Mouse (Mus musculus): ENCODE measurements around the gene Ppm1h. TPM values are rescaled to one million over a fixed set of nuclear protein-coding genes. Genes with fewer than 3 reads are reported as not detected.
"Not testable (repeated sequence)": the region's sequence is repeated elsewhere in the genome, so short reads cannot be mapped to it uniquely, and the experiment has no call there.

Ppm1h gene
- total RNA-seq, 2 experiments from 2014 or later: 3.8 to 4.0 TPM

DNA sequence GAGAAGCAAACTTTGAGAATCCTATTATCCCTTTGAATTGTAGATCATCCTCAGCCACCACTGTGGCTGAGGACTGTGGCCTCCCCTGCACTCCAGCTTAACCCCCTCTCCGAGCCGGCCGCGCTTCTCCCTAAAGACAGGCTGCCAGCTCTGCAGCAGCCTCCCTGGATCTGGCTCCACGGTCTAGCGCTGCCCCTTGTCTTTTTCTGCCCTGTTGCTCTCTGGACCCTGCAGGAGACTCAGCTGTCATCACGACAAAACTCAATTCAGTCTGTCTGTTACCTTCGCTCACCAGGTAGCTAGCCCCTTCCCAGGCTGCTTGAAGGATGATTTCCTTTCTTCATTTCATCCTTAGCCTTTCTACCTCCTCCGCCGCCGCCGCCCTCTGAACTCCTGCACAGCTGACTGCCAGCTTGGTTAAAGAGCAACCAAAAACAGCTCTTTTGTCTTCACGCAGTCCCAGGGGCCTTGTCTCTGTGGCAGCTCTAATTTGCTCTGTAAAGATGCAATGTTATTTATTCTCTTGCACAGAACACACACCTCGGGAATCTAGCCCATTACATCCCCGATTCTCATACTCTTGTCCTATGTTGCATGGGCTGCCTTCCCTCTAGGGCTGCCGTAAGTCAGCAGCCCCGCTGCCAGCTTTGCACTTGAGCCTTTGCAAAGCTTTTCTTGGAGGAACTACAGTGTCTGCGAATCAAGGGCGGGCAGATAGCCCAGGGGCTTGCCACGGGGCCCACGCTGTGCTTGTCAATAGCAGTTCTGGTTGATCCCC is 285.1 kb downstream of the Ppm1h start:
- DNase-seq (ENCODE audit: low spot score in 2 of 2): no peak

DNA sequence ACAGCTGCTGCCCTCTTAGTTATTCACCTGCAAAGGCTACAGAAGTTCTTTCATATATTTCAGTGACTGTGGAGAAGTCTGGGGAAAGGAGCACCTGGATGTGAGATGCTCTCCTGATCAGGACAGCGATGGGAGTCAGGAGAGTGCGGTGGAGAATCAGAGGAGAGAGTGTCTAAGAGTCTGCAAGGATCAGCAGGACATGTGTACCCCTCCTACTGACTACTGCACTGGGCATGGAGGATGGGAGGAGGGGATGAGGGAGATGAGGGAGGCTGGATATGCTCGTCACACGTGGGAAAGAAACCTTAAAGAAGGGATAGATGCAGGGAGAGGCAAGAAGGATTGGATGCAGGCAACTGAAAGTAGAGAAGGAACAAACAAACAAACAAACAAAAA is 285.7 kb downstream of the Ppm1h start:
- DNase-seq (ENCODE audit: low spot score in 2 of 2): no peak

DNA sequence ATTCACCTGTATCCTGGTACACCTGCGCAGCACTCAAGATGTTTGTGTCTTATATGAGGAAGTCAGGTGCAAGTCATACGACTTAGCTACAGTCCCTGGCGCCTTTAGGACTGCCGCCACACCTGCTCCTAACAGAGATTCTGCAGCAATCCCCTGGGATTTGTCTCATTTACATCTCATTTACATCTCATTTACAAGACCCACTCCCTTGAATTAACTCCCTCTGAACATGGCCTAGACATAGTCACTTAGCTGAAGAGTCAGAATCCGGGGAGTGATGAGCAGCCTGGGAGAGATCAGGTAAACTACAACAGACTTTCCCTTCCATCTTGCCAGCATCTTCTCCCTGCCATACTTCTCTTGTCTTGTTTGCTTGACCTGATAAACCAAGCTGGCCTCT is 287.1 kb downstream of the Ppm1h start:
- not testable (repeated sequence) for DNase-seq (ENCODE audit: low spot score in 2 of 2)

DNA sequence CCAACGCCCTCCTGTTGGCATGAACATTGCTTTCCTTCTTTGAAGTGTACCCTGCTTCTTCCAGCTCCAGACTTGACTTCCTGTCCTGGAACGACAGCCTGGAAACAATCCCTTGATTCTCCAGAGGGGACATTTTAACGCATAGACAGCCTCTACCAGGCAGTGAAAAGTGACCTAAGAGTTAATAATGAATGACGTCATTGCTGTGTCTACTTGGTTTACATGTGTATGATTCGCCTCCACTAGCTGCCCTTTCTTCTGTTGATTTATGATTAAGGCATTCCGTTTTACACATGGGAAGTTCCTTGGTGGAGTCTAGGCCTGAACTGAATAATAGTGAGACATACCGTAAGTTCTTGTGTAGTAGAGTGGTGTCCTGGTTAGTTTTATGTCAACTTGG is 287.9 kb downstream of the Ppm1h start:
- no peak for DNase-seq (ENCODE audit: low spot score in 2 of 2)

DNA sequence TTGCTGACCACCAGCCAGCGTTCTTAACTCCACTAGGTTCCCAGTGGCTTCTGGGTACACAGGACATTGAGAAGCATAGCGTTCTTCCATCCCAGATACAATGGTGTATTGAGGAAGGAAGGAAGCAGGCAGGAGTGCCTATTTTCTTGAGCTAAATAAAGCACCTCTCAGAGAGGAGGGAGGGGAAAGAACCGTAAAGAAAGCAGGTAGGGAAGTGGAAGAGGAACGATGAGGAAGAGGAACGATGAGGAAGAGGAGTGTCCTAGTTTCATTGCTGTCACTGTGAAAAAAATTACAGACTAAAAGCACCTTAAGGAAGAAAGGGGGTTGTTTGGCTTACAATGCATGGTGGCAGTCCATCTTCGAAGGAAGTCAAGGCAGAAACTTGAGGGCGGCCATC is 291.6 kb downstream of the Ppm1h start:
- no peak for DNase-seq (ENCODE audit: low spot score in 2 of 2)

DNA sequence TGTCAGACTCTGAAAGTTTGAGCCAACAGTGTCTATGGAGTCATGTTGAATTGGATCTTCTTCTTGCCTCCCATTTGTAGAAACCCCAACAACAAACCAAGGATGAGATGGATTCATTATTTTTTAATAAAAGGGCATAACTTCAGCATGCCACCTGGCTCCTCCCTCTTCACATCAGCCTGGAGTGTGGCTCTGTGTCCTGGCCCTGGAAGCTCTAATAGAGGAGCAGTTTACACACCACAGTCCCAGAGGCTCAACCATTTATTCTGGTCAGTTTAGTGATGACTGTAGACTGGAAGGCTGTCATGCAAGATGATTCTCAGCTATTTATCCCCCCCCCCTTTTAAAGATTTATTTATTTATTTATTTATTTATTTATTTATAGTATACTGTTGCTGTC is 294.7 kb downstream of the Ppm1h start:
- DNase-seq (ENCODE audit: low spot score in 2 of 2): no peak

DNA sequence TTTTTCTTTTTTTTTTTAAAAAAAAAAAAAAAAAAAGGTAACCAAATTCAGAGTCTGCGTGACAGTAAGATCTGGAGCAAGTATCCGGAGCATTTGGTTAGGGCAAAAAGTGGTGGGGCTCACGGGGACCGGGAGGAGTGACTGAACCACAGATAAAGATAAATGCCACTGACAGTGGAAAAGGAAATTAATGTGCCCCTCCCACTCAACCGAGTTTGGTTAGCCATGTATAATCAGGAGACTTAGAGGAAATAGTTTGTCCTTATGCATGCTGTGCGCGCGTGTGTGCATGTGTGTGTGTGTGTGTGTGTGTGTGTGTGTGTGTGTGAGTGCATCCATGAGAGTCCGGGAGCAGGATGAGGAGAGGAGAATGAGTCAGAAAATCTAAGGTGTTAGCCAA is 297.5 kb downstream of the Ppm1h start:
- no peak for DNase-seq (ENCODE audit: low spot score in 2 of 2)

DNA sequence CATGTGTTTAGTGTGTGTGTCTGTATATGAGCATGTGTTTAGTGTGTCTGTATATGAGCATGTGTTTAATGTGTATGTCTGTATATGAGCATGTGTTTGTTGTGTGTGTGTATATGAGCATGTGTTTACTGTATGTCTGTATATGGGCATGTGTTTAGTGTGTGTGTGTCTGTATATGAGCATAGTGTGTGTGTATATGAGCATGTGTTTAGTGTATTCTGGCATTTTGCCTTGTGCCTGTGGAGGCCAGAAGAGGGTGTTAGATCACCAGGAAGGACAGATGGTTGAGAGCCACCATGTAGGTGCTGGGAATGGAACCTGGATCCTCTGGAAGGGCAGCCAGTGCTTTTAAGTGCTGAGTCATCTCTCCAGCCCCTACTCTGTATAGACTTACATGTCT is 300.8 kb downstream of the Ppm1h start:
- DNase-seq (ENCODE audit: low spot score in 2 of 2): no peak

DNA sequence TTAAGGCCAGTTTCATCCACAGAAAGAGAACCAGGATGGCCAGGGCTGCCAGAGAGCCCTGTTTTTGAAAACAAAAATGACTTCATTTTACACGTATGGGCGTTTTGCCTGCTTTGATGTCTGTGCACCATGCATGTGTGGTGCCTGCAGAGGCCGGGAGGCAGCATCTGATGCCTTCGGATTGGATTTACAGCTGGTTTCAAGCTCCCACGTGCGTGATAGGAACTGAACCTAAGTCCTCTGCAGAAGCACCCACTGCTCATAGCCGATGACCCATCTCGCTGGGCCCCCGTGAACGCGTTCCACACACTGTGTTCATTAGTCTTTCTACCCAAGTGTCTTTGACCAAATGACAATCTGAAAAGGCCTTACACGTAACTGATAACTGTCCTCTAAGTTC is 301.6 kb downstream of the Ppm1h start:
- no peak for DNase-seq (ENCODE audit: low spot score in 2 of 2)

DNA sequence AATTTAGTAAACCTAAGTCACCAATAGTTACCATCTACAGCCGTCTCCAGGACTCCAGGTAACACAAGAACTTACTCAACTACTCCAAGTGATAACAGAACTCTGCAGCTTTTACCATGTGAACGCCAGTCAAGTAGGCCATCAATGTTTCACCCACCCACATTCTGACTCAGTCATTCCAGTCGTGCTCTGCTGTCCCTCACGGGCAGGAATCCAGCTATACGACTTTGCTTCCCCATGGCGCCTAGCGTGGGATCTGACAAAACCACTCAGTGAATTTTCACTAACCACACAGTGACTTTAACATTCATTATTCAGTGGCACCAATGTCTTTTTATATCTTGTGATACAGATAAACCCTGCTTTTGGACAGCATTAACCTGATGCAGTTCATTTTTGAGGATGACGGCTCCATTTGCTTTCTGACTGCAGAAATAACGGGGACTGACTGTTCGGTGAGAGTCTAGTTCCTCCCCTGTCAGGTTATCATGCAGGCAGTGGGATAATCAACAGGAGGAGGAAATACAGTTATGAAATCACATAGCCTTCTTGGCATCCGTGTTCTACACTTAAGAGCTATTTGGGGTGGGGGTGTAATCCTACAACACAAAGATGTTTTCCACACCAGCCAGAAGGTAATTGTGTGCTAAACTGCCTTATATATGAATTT is 304.5 kb downstream of the Ppm1h start:
- DNase-seq (ENCODE audit: low spot score in 2 of 2): no peak

DNA sequence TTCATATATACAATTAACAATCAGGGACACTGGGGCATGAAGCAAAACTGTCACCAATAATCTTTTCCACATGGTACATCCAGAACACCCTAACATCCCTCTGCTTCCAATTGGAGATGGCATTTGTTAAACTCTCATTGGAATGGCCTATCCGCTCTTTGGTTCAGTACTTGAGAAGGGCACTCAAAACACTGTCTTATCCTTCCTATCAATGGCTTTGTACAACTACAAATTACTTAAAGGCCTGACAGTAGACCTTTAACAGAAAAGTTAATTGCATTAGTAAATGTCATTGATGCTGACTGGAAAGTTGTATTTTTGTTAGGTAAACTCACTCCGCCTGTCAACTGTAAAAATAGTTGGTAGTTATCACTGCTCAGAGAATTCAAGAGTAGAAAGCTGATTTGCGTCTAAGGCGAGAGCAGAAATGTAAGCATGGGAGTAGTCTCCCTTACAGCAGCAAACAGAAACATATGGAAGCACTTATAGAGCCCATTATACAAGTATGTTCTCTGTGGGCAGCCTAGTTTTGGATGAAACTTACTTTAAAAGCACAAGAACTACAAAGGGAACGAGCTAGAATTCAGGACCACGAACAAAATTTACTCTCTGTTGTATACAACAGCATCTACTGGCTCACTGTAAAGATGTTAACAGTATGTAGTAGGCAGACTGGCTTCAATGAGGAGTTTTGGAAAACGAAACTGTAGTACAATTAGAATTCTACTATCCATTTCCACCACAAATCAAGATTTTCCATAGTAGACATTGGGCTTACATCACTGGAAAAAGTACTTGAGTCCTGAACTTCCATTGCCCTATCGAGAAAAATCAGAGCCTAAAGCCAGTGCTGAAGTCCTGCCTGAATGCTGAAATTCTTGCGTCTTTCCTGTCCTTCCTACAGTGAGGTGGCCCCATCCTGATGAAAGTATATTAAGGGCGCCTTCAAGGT is 305.3 kb downstream of the Ppm1h start:
- DNase-seq (ENCODE audit: low spot score in 2 of 2): no peak

DNA sequence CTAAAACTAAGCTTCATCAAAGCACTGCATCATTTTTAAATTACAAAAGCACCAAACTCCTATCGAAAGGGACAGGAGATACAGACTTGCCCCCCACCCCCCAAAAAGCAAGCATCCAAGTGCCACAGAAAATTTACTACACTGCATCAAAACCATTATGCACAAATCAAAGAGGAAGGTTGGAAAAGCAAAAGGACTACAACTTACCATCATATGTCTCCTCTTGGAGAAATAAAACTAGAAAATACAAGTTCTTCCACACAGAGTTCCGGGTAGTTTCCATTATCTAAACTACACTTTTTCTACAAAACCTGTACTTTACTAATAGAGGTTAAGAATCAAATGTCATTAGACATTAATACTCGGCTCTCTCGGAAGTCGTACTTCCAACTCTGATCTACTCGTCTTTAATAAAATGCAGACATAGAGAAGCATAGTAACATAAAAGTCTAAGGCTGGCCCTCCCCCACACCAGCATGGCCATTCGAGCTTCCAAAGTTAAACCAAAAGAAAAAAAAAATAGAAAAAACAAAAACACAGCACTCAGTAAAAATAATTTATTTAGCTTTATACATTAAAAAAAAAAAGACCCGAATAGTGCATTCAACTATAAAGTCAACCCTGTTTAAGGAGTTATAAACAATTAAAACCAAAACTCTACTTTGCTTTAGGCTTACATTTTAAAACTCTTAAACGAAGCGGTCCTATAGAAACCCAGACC is 306.1 kb downstream of the Ppm1h start:
- DNase-seq (ENCODE audit: low spot score in 2 of 2): no peak

DNA sequence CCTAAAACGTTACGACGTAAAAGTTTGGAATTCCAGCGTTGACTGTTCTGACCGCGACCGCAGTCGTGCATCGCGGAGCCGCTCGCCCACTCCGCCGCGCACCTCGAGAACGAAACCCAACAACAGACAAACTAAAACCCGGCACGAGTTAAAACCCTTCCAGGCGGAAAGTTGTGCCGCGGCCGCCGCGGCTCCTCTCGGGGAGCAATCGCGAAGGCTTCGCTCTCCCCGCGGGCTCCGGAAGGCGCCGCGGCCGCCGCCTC is 306.6 kb downstream of the Ppm1h start:
- peak in 1 of 2 experiments; percentile 56 for DNase-seq (ENCODE audit: low spot score in 2 of 2)

DNA sequence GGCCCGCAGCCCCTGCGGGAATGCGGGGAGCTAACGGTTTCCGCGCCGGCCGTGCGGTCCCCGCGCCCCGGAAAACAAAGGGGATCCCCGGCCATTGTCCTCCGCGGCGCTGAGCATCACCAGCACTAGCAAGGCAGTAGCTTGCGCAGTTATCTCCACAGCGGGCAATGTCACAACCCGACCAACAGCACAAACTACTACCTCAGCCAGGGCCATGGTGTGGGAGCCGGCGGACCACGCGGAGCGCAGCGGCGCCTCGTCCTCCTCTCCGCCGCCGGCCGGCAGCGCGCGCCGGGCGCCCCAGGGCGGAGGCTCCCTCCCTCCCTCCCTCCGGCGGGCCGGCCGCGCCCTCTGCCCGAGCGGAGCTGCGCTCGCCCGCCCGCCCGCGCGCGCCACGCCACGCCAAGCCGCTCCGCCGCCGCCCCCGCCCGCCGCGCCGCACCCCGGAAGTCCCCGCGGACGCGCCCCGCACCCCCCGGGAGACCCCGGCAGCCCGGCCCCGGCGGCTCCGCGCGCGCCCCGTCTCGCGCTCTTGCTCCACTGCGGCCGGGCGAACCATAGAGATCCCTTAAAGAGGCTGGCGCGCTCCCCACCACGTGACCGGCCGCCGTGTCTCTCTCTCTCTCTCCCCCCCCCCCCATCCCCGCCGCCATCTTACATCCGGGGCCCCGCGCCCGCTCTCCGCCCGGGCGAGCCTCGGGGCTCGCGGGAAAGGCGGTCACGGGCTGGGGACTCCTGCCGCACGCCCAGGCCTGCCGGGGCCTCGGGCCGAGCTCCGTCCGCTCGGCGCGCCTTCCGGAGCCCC is 307.2 kb downstream of the Ppm1h start:
- peak; percentile 83 to 87 for DNase-seq (ENCODE audit: low spot score in 2 of 2)

DNA sequence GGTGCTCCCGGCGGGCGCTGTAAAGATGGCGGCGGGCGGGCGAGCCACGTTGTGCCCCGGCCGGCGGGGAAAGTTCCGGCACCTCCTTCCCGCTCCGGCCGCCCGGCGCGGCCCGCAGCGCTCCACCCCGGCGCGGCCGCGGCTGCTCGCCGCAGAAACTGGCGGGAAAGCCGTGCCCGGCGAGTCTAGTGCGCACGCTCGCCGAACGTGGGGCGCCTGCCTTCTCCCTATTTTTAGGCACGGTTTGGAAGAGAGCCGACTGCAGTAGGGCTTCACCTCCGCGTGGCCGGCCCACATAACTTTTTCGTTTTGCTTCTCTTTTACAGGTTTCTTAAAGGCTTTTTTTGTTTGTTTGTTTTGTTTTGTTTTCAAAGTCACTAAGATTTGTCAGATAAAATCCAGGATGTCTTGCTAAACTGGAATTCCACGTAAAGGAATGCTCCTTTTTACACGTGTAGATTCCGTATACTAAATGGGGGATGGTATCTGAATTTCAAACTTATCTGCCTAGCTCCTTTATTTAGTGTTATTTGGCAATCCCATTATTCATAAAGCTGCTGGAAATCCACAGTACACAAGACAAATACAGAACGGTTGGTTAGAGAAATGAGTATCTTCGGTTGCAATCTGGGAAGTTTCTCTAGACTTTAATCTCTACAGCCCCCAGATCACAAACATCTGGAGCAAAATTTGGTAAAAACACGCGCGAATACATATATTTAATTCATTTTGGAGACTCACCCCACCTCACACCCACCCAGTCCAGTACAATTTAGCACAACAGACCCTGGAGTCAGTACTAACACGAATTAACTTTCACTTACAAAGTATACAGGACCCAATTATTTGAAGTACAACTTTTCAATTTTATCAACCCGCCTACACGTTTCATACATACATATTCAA is 308.0 kb downstream of the Ppm1h start:
- peak; percentile 68 to 79 for DNase-seq (ENCODE audit: low spot score in 2 of 2)

DNA sequence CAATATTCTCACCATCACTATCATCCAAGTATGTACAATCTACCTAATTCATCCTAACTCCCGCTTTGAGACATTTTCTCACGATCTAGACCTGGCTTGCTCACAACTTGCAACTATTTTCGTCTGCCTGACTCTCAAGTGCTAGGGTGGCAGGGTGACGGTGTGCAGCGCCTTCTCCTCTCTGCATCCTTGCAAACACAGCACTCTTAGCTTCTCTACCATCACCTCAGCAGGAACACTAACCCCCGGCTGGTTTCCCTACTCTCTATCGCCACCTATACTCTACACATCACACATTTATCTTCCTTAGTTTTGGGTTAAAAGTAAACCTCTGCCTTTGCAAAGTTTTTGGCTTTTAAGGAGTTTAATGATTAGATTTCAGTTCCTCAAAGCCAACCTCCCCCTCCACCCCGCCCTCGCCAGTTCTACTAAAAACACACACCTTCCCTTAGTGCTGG is 309.1 kb downstream of the Ppm1h start:
- peak in 1 of 2 experiments; percentile 55 for DNase-seq (ENCODE audit: low spot score in 2 of 2)

DNA sequence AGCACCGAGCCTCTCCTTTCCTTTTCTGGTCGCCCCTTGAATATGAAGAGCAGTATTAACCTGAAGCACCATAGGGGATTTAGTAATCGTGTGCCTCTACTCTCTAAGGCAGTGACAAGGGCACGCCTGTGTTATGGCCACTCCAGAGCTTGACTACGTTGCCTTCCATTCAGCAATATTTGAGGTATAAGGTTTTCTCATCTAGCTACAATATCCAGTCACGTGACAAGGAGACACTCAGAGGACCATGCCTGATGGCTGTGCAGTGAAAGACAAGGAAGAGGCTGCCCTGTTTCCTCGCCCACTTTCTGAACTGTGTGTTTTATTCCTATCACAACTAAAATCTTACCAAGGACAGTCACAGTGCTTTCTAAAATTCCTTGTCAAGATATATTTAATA is 309.8 kb downstream of the Ppm1h start:
- DNase-seq (ENCODE audit: low spot score in 2 of 2): no peak

DNA sequence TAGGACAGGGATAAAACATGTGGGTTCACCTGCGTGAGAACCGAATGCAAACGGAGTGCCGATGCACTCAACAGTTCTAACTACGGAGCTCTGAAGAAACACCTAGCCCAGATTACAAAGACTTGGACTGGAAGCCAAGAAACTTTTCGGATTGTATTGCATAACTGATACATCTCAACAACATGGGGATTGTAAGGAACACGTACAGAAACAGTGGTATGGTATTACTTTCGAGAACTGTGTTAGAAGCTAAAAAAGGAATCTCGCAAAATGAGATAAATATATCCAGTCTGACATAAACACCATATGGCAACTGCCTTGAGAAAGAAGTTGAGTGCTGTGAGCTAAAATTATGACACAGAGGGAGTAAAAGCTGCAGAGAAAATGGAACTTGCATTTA is 311.4 kb downstream of the Ppm1h start:
- DNase-seq (ENCODE audit: low spot score in 2 of 2): no peak

DNA sequence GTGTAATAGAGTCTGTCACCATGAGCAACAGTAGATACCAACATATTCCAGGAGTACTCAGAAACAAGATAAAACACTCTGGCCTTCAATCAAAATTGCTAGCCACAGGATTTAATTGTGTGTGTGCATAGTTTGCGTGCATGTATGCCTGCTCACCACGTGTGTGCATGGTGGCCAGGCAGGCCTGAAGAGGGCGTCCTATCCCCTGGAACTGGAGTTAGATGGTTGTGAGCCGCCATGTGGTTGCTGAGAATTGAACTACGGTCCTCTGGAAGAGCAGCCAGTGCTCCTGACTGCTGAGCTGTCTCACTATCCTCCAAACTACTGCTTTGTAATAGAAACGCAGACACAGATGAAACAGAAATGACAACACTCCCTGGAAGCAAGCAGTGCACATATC is 312.0 kb downstream of the Ppm1h start:
- no peak for DNase-seq (ENCODE audit: low spot score in 2 of 2)

Measured in gastrocnemius, postnatal 4 days (tissue).